Mouse (Mus musculus) layer of hippocampus, adult 11-12 months (tissue): ENCODE results near the gene Eif4ebp2.

ENCODE experiments used
- DNase-seq: peaks from one replicate; pipeline ENCODE4 v3.0.0; 2022; ENCODE audit warnings: low spot score

The Eif4ebp2 gene

GRCm38 (mm10) chr10:61452645-61453044, at the start of gene Eif4ebp2:
Gene Eif4ebp2 (minus strand): TSS chr10:61452661.
- peak; percentile 98 for DNase-seq

DNA sequence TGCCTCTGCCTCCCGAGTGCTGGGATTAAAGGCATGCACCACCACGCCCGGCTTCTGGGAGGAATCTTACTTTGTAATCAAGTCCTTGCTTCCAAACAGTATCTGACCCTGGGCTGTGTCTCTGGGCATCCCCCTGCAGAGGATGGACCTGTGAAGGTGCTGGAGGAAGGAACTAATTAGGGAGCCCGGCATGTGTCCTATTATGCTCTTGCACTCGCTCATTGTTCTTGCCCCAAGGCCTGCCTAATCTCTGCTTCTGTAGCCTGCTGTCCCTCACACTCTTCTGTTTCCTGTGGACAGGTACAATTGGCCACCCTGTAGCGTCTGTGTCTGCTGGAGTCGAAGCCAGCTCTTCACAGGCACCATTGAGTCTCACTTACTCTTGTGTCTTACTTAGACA, 48.3 kb upstream of the Eif4ebp2 start:
- no peak for DNase-seq

GRCm38 (mm10) chr10:61499505-61500466, 47.3 kb upstream of the Eif4ebp2 start:
- peak; percentile 44 for DNase-seq

- DNase-seq = no peak
Observed at GRCm38 (mm10) chr10:61496231-61496630, 43.8 kb upstream of the Eif4ebp2 start.

GRCm38 (mm10) chr10:61495461-61495860, 43.0 kb upstream of the Eif4ebp2 start:
- no peak for DNase-seq

- DNase-seq = peak; percentile 72
Observed at GRCm38 (mm10) chr10:61492040-61492439, 39.6 kb upstream of the Eif4ebp2 start.

DNA sequence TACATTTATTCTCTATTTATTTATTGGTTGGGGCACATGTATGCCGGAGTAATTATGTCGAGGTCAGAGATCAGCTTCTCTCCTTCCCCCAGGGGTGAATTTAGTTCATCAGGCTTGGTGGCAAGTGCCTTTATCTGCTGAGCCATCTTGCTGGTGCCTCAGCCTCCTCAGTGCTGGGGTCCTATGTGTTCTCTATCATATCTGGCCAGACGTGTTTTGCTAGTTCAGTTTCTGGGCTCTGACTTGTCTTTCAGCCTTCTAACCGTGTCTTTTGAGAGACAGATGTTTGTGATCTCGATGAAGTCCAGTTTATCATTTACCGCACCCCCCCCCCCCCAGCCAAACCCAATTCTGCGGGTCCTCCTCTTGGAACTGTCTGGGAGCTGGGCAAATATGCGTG, 39.1 kb upstream of the Eif4ebp2 start:
- no peak for DNase-seq

DNA sequence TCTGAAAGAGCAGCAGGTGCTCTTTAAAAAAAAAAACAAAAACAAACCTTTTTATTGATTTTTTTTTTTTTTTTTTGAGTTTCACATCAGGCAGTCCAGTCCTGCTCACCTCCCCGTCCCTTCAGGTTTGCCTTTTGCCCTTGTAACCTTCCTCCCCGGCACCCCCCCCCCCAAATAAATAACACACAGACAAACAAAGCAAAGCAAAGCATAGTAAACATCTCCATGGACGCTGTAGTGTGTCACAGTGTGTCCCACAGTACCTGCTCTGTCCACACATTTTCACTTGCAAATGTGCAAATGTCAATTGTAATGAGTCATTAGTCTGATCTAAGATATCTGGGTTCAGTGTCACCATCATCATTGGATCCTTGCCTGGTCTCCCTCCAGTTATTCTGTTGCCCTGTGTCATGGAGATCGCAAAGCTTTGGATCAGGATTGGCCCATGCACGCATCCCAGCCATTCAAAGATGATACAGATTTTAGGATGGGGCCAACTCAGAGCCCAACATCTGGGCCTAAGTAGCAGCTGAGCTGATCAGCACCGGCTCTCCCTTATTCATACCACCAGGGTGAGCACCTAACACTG, 36.2 kb upstream of the Eif4ebp2 start:
- DNase-seq = no peak

DNA sequence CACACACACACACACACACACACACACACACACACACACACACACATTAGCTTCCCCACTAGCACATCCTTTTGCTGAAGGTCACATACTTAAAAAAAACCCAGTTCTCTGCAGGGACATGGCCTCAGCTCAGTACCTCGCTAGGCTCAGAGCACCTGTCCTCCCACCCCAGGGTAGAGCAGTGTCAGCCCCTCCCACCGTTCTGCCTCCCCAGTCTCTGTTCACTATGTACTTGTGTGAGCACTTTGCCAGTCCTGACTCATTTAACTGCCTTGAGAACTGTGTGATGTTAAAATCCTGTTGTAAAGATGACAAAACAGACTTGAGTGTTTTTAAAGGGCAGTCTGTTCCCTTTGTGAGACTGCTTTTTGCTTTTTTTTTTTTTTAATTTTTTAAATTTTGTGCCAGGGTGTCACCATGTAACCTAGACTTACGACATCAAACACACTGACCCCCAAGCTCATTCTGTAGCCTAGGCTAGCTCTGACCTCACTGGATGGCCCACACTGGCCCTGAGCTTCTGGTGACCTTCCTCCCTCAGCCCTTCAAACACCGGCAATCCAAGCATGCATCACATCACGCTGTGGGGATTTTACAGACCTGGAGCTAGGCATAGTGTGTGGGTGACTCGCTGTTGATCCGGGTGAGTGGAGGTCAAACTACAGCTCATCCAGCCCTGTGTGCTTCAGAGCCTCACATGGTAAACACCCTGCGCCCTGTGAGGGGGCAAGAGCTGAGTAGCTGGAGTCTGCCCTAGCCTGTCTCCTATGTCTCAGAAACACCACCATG, 34.3 kb upstream of the Eif4ebp2 start:
- DNase-seq = no peak

GRCm38 (mm10) chr10:61484801-61485200, 32.3 kb upstream of the Eif4ebp2 start:
- no peak for DNase-seq

GRCm38 (mm10) chr10:61482771-61483170, 30.3 kb upstream of the Eif4ebp2 start:
- no peak for DNase-seq

GRCm38 (mm10) chr10:61480488-61480887, 28.0 kb upstream of the Eif4ebp2 start:
- no peak for DNase-seq

- no peak for DNase-seq
Observed at GRCm38 (mm10) chr10:61479927-61480326, 27.5 kb upstream of the Eif4ebp2 start.

DNA sequence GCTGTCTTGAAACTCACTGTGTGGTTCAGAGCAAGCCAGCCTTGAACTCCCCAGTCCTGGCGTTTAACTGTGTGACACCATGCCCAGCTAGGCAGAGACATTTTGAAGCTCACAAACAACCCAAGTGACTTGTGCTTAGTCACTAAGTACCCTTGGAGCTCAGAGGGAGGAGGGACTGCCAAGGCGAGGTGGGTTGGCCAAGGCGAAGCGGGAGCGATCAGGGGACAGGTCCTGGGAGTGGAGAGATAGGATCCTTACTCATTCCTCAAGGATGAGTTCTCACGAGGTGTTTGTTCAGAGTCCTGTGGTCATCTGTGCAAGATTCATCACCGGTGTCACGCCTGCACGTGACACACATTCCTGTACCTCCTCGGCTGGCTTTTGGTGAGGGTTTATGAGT, 27.0 kb upstream of the Eif4ebp2 start:
- no peak for DNase-seq

DNA sequence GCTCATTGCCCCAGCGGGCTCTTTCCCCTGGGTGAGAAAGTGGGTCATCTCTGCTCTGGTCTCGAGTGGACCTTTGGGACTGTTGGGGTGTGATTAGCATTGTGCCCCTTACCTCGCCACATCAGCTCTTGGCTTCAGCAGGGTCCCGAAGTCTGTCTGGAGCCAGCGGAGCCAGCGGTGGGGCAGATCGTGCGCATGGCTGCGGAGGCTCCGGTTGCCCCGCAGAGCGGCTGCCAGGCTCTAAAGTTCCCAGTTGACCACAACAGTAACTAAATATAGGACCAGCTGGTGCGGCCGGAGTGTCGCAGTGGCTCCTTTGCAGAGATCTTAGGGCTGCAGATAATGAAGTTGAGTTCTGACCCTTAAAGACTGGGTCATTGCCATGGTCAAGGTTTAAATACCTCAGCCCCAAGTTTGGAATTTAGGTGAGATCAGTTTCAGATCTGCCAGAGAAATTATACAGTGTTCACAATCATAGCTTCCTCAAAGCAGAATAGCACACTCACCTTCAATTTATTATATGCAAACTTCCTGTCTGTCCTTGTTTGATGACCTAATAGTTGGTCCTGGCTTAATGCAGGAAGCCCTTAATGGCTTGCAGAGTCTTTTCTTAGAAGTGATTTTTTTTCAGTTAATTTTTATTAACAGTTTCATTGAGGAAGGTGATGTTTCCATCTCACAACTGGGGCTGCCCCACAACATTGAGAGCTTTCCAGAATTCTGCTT, 24.1 kb upstream of the Eif4ebp2 start:
- DNase-seq = no peak

DNA sequence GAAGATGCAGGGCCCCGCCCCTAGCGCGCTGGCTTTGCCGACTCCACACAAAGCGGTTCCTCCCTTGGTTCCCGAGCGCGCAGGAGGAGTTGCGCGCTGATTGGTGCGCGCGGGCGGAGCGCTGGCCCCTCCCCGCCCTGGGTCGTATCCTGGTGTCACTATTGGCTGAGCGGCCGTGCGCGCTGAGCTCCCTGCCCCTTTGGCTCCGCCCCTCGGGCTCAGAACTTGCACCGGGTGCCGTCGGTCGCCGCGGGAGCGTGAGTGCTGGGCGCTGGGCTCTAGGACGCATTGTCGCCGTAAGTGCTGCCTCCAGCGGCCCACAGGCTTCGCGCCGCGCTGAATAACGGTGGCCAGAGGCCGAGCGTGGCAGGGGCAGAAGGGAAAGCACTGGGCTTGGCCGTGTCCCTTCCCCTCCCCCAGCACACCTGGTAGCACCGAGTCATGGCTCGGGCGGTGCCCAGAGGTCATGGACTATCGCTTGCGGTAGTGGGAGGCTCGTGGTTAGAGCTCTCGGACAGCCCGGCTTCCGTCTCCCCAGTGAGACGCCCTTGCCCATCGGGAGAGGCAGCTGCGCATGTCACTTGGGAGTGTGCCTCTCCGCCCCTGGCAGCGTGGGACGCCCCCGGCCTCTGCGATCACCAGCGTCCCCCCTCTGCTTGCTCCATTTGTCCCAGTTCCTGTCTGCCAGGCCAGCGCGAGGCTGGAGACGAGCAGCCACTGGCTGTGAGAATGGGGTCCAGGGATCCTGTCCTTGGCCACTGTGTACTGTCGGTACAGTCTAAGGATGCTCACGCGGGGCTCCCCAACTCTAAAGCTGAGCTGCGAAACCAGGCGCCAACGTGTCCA, 23.4 kb upstream of the Eif4ebp2 start, which contains the start of gene Lrrc20:
Gene Lrrc20 (plus strand): TSS at position 208 of the 846 bp plus-strand sequence.
- DNase-seq = peak; percentile 94

DNA sequence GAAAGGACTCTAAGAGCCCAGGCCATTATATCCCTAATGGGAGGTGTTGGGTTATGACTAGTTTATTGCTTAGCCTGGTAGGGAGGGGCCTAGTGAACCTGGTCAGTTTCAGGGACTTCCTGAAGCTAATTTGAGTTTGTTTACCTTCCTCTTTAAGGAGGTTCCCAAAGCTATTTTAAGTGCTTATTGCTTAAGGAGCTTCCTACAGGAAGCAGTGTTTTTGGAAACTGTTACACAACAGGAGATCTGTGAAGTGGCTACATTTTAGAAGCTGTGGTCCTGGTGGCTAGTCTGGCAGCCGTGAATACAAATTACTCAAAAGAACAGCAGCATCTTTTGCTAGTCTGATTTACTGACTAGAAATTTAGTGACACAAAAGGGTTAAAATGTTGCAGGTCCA, 21.9 kb upstream of the Eif4ebp2 start:
- DNase-seq = no peak

GRCm38 (mm10) chr10:61473640-61474039, 21.2 kb upstream of the Eif4ebp2 start:
- DNase-seq = no peak

- DNase-seq = no peak
Observed at GRCm38 (mm10) chr10:61468900-61469299, 16.4 kb upstream of the Eif4ebp2 start.

DNA sequence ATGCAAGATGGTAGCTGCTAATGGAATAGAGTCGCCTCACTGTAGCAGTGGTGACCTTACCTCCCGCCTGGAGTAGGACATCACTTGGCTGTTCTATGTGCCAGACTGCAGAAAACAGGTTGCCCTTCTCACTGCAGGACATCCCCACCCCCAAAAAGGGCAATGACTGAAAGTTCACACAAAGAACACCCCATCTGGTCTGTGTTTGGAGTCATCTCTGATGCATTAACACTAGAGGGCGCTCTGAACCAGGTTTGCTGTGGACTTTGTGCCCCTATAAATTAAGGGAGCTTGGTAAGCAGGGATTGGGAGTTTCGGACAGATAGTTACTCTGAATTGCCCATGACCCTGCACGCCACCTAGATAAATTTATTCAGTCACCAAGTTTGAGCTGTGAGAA, 14.4 kb upstream of the Eif4ebp2 start:
- peak; percentile 33 for DNase-seq

GRCm38 (mm10) chr10:61466242-61466641, 13.8 kb upstream of the Eif4ebp2 start:
- no peak for DNase-seq
